Mouse (Mus musculus) lung, adult 10 weeks (tissue): ENCODE data around the gene Ogdhl. TPM values are rescaled to one million over a fixed set of nuclear protein-coding genes. Genes with fewer than 3 reads are reported as not detected.

Experiments
- polyA plus RNA-seq: library from polyadenylated mRNA; stranded (reverse); fragments of 350-450 nt; fragmentation: Illumina TruSeq; extraction: RNeasy Lipid Tissue Mini Kit (QIAGEN cat#74804); gene quantifications from one replicate; pipeline ENCODE4 v1.2.3, GENCODE M21; 2014; ENCODE audit warnings: low read depth, low replicate concordance; ENCODE audit not compliant: insufficient read depth

The Ogdhl gene
- 0.29 TPM for polyA plus RNA-seq

DNA sequence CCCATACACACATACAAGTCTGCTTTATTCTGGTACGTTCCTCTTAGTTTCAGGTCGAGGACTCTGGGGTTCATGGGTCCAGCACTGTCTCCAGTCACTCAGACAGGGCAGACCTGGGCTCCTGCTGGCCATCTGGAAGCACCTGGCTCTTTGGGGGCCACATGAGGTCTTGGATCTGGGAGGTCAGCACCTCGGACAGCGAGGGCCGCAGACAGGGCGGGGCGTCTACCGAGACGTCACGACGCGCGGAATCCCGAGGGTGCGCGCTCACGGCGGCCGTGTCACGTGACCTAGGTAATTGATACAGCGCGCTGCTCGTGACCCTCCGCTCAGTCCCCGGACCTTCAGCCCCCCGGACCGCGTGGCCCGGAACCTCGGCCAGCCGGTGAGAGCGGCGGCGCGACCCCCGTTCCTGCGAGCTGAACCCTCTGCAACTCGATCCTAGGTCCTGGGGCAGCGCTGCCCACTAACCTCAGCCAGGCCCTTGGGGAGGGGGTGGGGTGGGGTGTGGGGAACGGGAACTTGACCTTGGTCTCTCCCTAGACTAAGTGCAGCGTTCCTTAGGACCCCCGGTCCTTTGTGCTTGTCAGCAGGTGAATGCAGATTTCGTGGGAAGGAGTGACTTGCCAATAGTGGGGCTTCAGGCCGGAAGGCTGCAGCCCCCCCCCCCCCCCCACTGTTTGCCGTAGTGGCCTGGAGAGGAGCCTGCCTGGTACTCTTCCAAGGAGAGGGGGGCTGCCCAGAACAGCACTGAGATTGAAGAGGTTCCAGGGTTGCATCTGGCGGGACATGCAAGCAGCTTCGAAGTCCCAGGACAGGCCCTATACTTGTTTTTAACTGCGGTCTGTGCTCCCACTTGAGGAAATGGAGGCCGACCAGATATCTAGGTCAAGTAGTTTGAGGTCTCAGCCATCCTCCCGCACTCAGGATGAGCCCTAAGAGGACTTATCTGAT, at the start of gene Ogdhl:
Gene Ogdhl (plus strand): TSS at position 288 of the 954 bp plus-strand sequence.

DNA sequence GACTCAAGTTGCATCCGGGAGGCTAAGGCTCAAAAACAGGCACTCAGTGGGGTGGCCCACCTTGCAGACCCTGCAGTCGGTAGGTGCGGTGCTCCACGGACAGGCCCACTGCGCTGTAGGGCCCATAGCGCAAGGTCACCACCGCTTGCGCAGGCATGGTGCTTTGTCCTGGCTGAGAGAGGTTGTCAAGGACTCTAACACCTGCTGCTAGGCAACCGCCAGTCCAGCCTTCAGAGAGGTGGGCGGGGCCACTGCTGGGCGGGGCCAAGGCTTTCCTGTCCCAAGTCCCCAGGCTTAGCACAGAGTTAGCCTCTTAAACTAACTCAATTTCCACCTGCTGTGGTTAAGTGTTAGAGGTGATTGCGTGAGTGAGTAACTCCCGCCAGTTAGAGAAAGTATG, 66.4 kb downstream of the Ogdhl start, which contains the start of gene 1700024G13Rik:
Gene 1700024G13Rik (minus strand): TSS at position 196 of the 400 bp plus-strand sequence.

Other genes with a start within 250 kb of the Ogdhl start
- gene Oxnad1, start 236.6 kb upstream of the Ogdhl start, polyA plus RNA-seq = 7.7 TPM
- gene Dph3, start 236.3 kb upstream of the Ogdhl start, polyA plus RNA-seq = 59.9 TPM
- gene Msmb, start 180.0 kb upstream of the Ogdhl start, polyA plus RNA-seq = not detected
- gene Ncoa4, start 162.2 kb upstream of the Ogdhl start, polyA plus RNA-seq = 37.5 TPM
- gene Timm23, start 120.1 kb upstream of the Ogdhl start, polyA plus RNA-seq = 84.1 TPM
- gene Parg, start 120.1 kb upstream of the Ogdhl start, polyA plus RNA-seq = 7.7 TPM
- 29.6 TPM for gene 1700024G13Rik, start 66.4 kb downstream of the Ogdhl start, polyA plus RNA-seq
- not detected for gene Slc18a3, start 142.8 kb downstream of the Ogdhl start, polyA plus RNA-seq
- gene Chat, start 144.0 kb downstream of the Ogdhl start, polyA plus RNA-seq = not detected
- 2.1 TPM for gene Ercc6, start 191.5 kb downstream of the Ogdhl start, polyA plus RNA-seq